Mouse (Mus musculus): ENCODE data around the gene Spag16. TPM values are rescaled to one million over a fixed set of nuclear protein-coding genes. Genes with fewer than 3 reads are reported as not detected.

The Spag16 gene
- total RNA-seq, 1 experiment = 0.31 TPM

- Histone ChIP-seq H3K9me3 (ENCODE audit: control insufficient read depth, insufficient read depth, low read depth, low read length) (no peaks in the 10 kb centered on the region), H3K4me3 (ENCODE audit: insufficient read depth in 1 of 2, low read depth in 1 of 2, low read length in 2 of 2, poor library complexity in 1 of 2, severe bottlenecking in 1 of 2) (no peak overlapping the region), H3K36me3 (ENCODE audit: control insufficient read depth, insufficient read depth, low read length, poor library complexity, severe bottlenecking) (no peaks in the 10 kb centered on the region), H3K27ac (ENCODE audit: insufficient read depth, low read depth, low read length, poor library complexity, severe bottlenecking) (no peak overlapping the region), H3K4me1 (ENCODE audit: control insufficient read depth in 2 of 2, insufficient read depth in 2 of 2, low read length in 2 of 2, poor library complexity in 1 of 2) (no peaks in the 10 kb centered on the region), H3K9ac (ENCODE audit: insufficient read depth, low read depth, low read length, poor library complexity, severe bottlenecking) (no peak overlapping the region)
- in situ Hi-C loops (cut with MboI; ENCODE audit: low sequenced_read_pairs in 2 of 2, unreplicated experiment in 2 of 2) = no loop called here
- TF ChIP-seq CHD2 (IDR thresholded peaks at IDR 0.05; ENCODE audit: low read depth, low read length) (no peak), HCFC1 (IDR thresholded peaks at IDR 0.05; ENCODE audit: borderline replicate concordance, insufficient read depth, low read length) (no peak), ZC3H11A (IDR thresholded peaks at IDR 0.05; ENCODE audit: borderline replicate concordance, low read depth, low read length) (no peak), ZNF384 (IDR thresholded peaks at IDR 0.05; ENCODE audit: low read depth, low read length) (no peak), MAFK (IDR thresholded peaks at IDR 0.05; ENCODE audit: insufficient read depth, low read depth, low read length) (no peak)
- DNase-seq (ENCODE audit: low read depth, low spot score) = no peak
These were observed 653.1 kb downstream of the Spag16 start for GRCm38 (mm10) chr1:70479864-70480263.

GRCm38 (mm10) chr1:70518918-70519317 is 692.1 kb downstream of the Spag16 start:
- TF ChIP-seq ZC3H11A (IDR thresholded peaks at IDR 0.05; ENCODE audit: borderline replicate concordance, low read depth, low read length) = no peak
- TF ChIP-seq ZNF384 (IDR thresholded peaks at IDR 0.05; ENCODE audit: low read depth, low read length) = no peak
- TF ChIP-seq MAFK (IDR thresholded peaks at IDR 0.05; ENCODE audit: insufficient read depth, low read depth, low read length) = no peak
- no peak for TF ChIP-seq CHD2 (IDR thresholded peaks at IDR 0.05; ENCODE audit: low read depth, low read length)
- no peak for TF ChIP-seq HCFC1 (IDR thresholded peaks at IDR 0.05; ENCODE audit: borderline replicate concordance, insufficient read depth, low read length)
- no peaks in the 10 kb centered on the region for H3K36me3 ChIP-seq (ENCODE audit: control insufficient read depth, insufficient read depth, low read length, poor library complexity, severe bottlenecking)
- no peak for DNase-seq (ENCODE audit: low read depth, low spot score)
- H3K4me3 ChIP-seq (ENCODE audit: insufficient read depth in 1 of 2, low read depth in 1 of 2, low read length in 2 of 2, poor library complexity in 1 of 2, severe bottlenecking in 1 of 2) = no peak overlapping the region
- no peak overlapping the region for H3K9ac ChIP-seq (ENCODE audit: insufficient read depth, low read depth, low read length, poor library complexity, severe bottlenecking)
- H3K4me1 ChIP-seq (ENCODE audit: control insufficient read depth in 2 of 2, insufficient read depth in 2 of 2, low read length in 2 of 2, poor library complexity in 1 of 2) = no peaks in the 10 kb centered on the region
- in situ Hi-C loops (cut with MboI; ENCODE audit: low sequenced_read_pairs in 2 of 2, unreplicated experiment in 2 of 2) = no loop called here
- H3K27ac ChIP-seq (ENCODE audit: insufficient read depth, low read depth, low read length, poor library complexity, severe bottlenecking) = no peak overlapping the region
- no peaks in the 10 kb centered on the region for H3K9me3 ChIP-seq (ENCODE audit: control insufficient read depth, insufficient read depth, low read depth, low read length)

- DNase-seq (ENCODE audit: low read depth, low spot score) = no peak
- Histone ChIP-seq H3K9me3 (ENCODE audit: control insufficient read depth, insufficient read depth, low read depth, low read length) (no peaks in the 10 kb centered on the region), H3K4me1 (ENCODE audit: control insufficient read depth in 2 of 2, insufficient read depth in 2 of 2, low read length in 2 of 2, poor library complexity in 1 of 2) (no peaks in the 10 kb centered on the region), H3K4me3 (ENCODE audit: insufficient read depth in 1 of 2, low read depth in 1 of 2, low read length in 2 of 2, poor library complexity in 1 of 2, severe bottlenecking in 1 of 2) (no peak overlapping the region), H3K36me3 (ENCODE audit: control insufficient read depth, insufficient read depth, low read length, poor library complexity, severe bottlenecking) (no peaks in the 10 kb centered on the region), H3K27ac (ENCODE audit: insufficient read depth, low read depth, low read length, poor library complexity, severe bottlenecking) (no peak overlapping the region), H3K9ac (ENCODE audit: insufficient read depth, low read depth, low read length, poor library complexity, severe bottlenecking) (no peak overlapping the region)
- in situ Hi-C loops (cut with MboI; ENCODE audit: low sequenced_read_pairs in 2 of 2, unreplicated experiment in 2 of 2) = no loop called here
- TF ChIP-seq HCFC1 (IDR thresholded peaks at IDR 0.05; ENCODE audit: borderline replicate concordance, insufficient read depth, low read length) (no peak), MAFK (IDR thresholded peaks at IDR 0.05; ENCODE audit: insufficient read depth, low read depth, low read length) (no peak), ZNF384 (IDR thresholded peaks at IDR 0.05; ENCODE audit: low read depth, low read length) (no peak), ZC3H11A (IDR thresholded peaks at IDR 0.05; ENCODE audit: borderline replicate concordance, low read depth, low read length) (no peak), CHD2 (IDR thresholded peaks at IDR 0.05; ENCODE audit: low read depth, low read length) (no peak)
These were observed 700.4 kb downstream of the Spag16 start for GRCm38 (mm10) chr1:70527134-70527533.

- Histone ChIP-seq H3K4me3 (ENCODE audit: insufficient read depth in 1 of 2, low read depth in 1 of 2, low read length in 2 of 2, poor library complexity in 1 of 2, severe bottlenecking in 1 of 2) (no peak overlapping the region), H3K9me3 (ENCODE audit: control insufficient read depth, insufficient read depth, low read depth, low read length) (no peaks in the 10 kb centered on the region), H3K9ac (ENCODE audit: insufficient read depth, low read depth, low read length, poor library complexity, severe bottlenecking) (no peak overlapping the region), H3K27ac (ENCODE audit: insufficient read depth, low read depth, low read length, poor library complexity, severe bottlenecking) (no peak overlapping the region), H3K36me3 (ENCODE audit: control insufficient read depth, insufficient read depth, low read length, poor library complexity, severe bottlenecking) (no peaks in the 10 kb centered on the region), H3K4me1 (ENCODE audit: control insufficient read depth in 2 of 2, insufficient read depth in 2 of 2, low read length in 2 of 2, poor library complexity in 1 of 2) (no peaks in the 10 kb centered on the region)
- no peak for DNase-seq (ENCODE audit: low read depth, low spot score)
- TF ChIP-seq ZC3H11A (IDR thresholded peaks at IDR 0.05; ENCODE audit: borderline replicate concordance, low read depth, low read length) (no peak), ZNF384 (IDR thresholded peaks at IDR 0.05; ENCODE audit: low read depth, low read length) (no peak), CHD2 (IDR thresholded peaks at IDR 0.05; ENCODE audit: low read depth, low read length) (no peak), HCFC1 (IDR thresholded peaks at IDR 0.05; ENCODE audit: borderline replicate concordance, insufficient read depth, low read length) (no peak), MAFK (IDR thresholded peaks at IDR 0.05; ENCODE audit: insufficient read depth, low read depth, low read length) (no peak)
- in situ Hi-C loops (cut with MboI; ENCODE audit: low sequenced_read_pairs in 2 of 2, unreplicated experiment in 2 of 2) = no loop called here
These were observed 703.0 kb downstream of the Spag16 start for GRCm38 (mm10) chr1:70529771-70530170.

GRCm38 (mm10) chr1:70551839-70552238 is 725.1 kb downstream of the Spag16 start:
- no peaks in the 10 kb centered on the region for H3K4me1 ChIP-seq (ENCODE audit: control insufficient read depth in 2 of 2, insufficient read depth in 2 of 2, low read length in 2 of 2, poor library complexity in 1 of 2)
- DNase-seq (ENCODE audit: low read depth, low spot score) = no peak
- H3K4me3 ChIP-seq (ENCODE audit: insufficient read depth in 1 of 2, low read depth in 1 of 2, low read length in 2 of 2, poor library complexity in 1 of 2, severe bottlenecking in 1 of 2) = no peak overlapping the region
- H3K9ac ChIP-seq (ENCODE audit: insufficient read depth, low read depth, low read length, poor library complexity, severe bottlenecking) = no peak overlapping the region
- no peak for TF ChIP-seq MAFK (IDR thresholded peaks at IDR 0.05; ENCODE audit: insufficient read depth, low read depth, low read length)
- no peak for TF ChIP-seq CHD2 (IDR thresholded peaks at IDR 0.05; ENCODE audit: low read depth, low read length)
- TF ChIP-seq ZC3H11A (IDR thresholded peaks at IDR 0.05; ENCODE audit: borderline replicate concordance, low read depth, low read length) = no peak
- TF ChIP-seq HCFC1 (IDR thresholded peaks at IDR 0.05; ENCODE audit: borderline replicate concordance, insufficient read depth, low read length) = no peak
- no peak for TF ChIP-seq ZNF384 (IDR thresholded peaks at IDR 0.05; ENCODE audit: low read depth, low read length)
- in situ Hi-C loops (cut with MboI; ENCODE audit: low sequenced_read_pairs in 2 of 2, unreplicated experiment in 2 of 2) = no loop called here
- H3K9me3 ChIP-seq (ENCODE audit: control insufficient read depth, insufficient read depth, low read depth, low read length) = no peaks in the 10 kb centered on the region
- H3K36me3 ChIP-seq (ENCODE audit: control insufficient read depth, insufficient read depth, low read length, poor library complexity, severe bottlenecking) = no peaks in the 10 kb centered on the region
- H3K27ac ChIP-seq (ENCODE audit: insufficient read depth, low read depth, low read length, poor library complexity, severe bottlenecking) = no peak overlapping the region

Data from ES-E14 (cell line).